Mouse (Mus musculus) ES-Bruce4 (cell line): ENCODE measurements at regions not wholly inside any gene's neighbourhood (a gene's known extent, or its start where the extent isn't known, plus 50 kb on each side); places are given as distances from the start of the nearest gene placed in this dataset.

Experiments
- CTCF ChIP-seq: IDR thresholded peaks from one replicate; pipeline ENCODE4 v1.8.1; 2011; ENCODE audit warnings: low read depth, low read length
- EP300 ChIP-seq: IDR thresholded peaks from 2 replicates; pipeline ENCODE4 v1.6.1; 2011; ENCODE audit warnings: low read depth, low read length; ENCODE audit not compliant: insufficient read depth
- POLR2A ChIP-seq: IDR thresholded peaks from one replicate; pipeline ENCODE4 v1.8.1; 2011; ENCODE audit warnings: low read length; ENCODE audit not compliant: insufficient read depth

DNA sequence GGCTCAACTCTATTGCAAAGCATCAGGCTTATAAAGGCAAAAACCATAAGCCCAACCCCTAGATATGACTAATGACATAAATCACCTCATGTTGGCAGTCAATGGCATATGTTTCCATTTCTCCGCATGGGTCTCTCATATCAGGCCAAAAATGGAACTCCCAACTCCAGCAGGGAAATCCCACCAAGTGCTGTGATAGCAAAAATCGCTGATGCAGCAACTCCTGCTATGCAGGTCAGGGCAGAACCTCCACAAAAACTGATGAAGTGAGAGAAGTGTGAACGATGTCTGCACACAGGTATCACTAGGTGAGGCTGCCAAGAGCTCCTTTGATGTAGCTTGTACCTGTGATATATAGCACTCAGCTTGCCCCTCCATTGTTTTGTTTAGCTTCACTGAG is 64.3 kb upstream of the Eci2 start:
- TF ChIP-seq POLR2A (no peak), CTCF (no peak), EP300 (no peak)
